Mouse (Mus musculus): Measurements from ENCODE around the gene Fh1.

The Fh1 gene

GRCm38 (mm10) chr1:175550586-175550985, 74.8 kb downstream of the Fh1 start:
- DNase-seq (ENCODE audit: low read depth, low spot score), result no peak

All from c-Kit-negative CD71-positive TER-119-positive erythroid progenitor cells, embryonic 14.5 days (primary cell).